Mouse (Mus musculus): ENCODE measurements around the gene Tubb5. TPM values are rescaled to one million over a fixed set of nuclear protein-coding genes. Genes with fewer than 3 reads are reported as not detected.
A peak's percentile ranks its signal among the peaks of the same experiment; 100 is the strongest.

Gene Tubb5
- total and polyA plus RNA-seq, 2 experiments from 2014 or later: 2,151 to 3,707 TPM

DNA sequence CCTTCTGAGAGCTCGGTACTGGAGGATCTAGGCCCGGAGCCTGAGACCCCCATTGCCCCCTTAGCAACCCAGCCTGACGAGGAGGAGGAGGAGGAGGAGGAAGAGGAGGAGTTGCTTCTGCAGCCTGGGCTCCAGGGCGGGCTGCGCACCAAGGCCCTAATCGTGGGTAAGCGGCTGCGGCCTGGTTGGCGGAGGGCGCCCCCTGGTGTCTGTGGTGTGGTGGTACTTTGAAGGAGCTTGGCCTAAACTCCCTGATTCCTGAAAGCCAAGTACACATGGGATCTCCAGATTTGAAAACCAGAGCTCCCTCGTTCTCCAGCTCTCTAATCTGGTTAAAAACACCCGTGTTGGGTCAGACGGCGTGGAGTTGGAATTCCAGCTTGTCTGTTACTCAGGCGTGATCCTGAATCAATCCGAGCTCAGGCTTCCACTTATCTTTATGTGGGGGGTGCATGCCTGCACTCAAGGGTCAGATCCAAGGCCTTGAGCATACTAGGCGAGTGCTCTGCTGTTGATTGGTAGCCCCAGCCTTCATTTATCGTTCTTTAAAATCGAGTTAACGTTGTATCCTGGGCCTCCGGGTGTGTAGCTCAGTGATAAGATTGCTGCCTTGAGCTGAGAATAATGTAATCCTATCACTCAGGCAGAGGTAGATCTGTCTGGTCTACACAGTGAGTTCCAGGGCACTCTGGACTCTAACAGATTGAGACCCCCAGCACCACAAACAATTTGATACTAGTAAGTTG, 35.8 kb upstream of the Tubb5 start:
- H3K27me3 ChIP-seq (ENCODE audit: insufficient read depth, low read length): no peaks in the 10 kb centered on the region
- H3K27ac ChIP-seq (ENCODE audit: low read depth, low read length): no peak overlapping the region
- ATAC-seq (peak; percentile 71), DNase-seq (peak; percentile 88)
- H3K4me3 ChIP-seq (ENCODE audit: low read depth, low read length): no peak overlapping the region
- TF ChIP-seq CTCF (IDR thresholded peaks at IDR 0.05; ENCODE audit: low read depth): peak; percentile 93
- H3K9ac ChIP-seq: no peak overlapping the region
- H3K4me1 ChIP-seq (ENCODE audit: insufficient read depth): 0 out of 2 replicates have a peak, but pooled peaks cover 11% of the 10 kb centered on the region
- no peak overlapping the region for H3K4me2 ChIP-seq (ENCODE audit: low read depth)
- no peaks in the 10 kb centered on the region for H3K9me3 ChIP-seq (ENCODE audit: low read length)
- WGBS: 32% methylated on average over 21 of the region's 21 CpGs
- H3K36me3 ChIP-seq (ENCODE audit: insufficient read depth): 0 out of 2 replicates have a peak, but pooled peaks cover 12% of the 10 kb centered on the region

DNA sequence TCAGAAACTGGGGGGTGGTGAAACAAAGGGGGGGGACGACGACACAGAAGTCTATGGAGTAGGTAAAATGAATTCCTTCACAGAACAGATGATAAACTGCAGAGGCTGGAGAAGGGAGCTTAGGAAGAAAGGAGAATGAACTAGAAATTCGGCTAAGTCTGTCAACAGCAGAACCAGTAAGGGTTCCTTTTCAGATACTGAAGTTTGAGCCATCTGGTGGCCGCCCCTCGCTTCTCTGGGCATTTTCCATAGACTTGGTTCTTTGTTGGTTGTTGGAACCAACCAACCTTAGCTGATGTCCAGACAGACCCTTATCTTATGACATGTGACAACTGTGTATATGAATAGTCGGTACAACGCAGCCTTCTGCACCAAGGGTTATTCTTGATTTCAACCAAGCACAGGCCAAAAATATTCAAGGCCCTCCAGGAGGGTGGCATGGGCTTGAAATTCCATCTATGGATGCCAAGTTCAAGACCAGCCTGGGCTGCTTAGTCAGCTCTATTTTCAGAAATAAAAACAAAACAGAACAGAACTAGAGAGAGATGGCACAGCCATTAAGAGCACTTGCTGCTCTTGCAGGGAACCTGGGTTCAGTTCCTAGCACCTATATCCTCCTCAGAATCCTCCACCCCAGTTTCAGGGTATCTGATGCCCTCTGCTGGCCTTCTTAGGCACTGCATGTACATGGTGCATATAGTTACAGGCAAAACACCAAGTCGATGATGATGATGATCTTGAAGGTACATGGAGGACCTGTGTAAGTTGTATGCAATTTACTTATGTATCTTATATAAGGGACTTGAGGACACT, 33.0 kb upstream of the Tubb5 start:
- peak; percentile 72 for TF ChIP-seq CTCF (IDR thresholded peaks at IDR 0.05; ENCODE audit: low read depth)
- 83% methylated on average over 8 of the region's 8 CpGs for WGBS
- no peak for ATAC-seq
- no peak for DNase-seq
- no peaks in the 10 kb centered on the region for H3K9me3 ChIP-seq (ENCODE audit: low read length)
- no peak overlapping the region for H3K9ac ChIP-seq
- H3K27me3 ChIP-seq (ENCODE audit: insufficient read depth, low read length): no peaks in the 10 kb centered on the region
- H3K36me3 ChIP-seq (ENCODE audit: insufficient read depth): 0 out of 2 replicates have a peak, but pooled peaks cover 12% of the 10 kb centered on the region
- peaks cover 24% of the 10 kb centered on the region; the same call in 1 of the 2 replicates for H3K4me1 ChIP-seq (ENCODE audit: insufficient read depth)
- H3K4me3 ChIP-seq (ENCODE audit: low read depth, low read length): peak overlapping the region; percentile 70; the same call in 1 of the 2 replicates
- peak overlapping the region; percentile 56 for H3K4me2 ChIP-seq (ENCODE audit: low read depth)
- H3K27ac ChIP-seq (ENCODE audit: low read depth, low read length): peak overlapping the region; percentile 40; the same call in 1 of the 2 replicates

DNA sequence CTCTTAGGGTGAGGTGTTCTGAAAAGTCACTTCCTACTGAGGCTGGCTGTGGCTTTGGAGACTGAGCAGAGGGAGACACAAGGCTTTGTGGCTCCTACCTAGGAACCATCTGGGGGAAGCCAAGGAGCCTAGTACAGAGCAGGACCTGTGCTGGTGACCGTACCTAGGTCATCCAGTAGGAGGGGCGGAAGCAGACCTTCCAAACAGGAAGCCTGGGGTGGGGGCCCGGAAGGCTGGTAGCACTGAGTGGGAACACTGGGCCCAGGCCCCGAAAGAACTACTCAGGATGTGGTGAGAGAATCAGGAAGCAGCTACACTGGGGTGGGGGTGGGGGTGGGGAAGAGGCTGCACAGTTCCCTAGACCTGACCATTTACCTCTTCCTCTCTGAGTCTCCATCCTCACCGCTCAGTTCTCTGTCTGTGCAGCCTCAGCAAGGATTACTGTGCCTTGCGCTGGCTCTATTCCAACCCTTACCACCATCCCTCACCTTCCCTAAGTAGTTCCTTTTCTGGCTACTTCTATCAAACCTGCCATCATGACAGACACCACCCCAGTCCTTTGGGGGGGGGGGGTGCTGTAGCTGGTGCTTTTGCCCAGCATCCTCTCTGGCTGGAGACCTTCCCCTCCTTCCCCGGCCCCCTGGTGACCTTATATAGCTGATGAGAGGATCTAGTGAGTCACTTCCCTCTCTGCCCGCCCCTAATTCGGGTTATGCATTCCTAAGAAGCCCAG, 32.2 kb upstream of the Tubb5 start:
- Histone ChIP-seq H3K9me3 (ENCODE audit: low read length) (no peaks in the 10 kb centered on the region), H3K4me2 (ENCODE audit: low read depth) (peak overlapping the region; percentile 56), H3K9ac (peak overlapping the region; percentile 2; the same call in 1 of the 2 replicates), H3K4me1 (ENCODE audit: insufficient read depth) (peaks cover 24% of the 10 kb centered on the region; the same call in 1 of the 2 replicates), H3K27me3 (ENCODE audit: insufficient read depth, low read length) (no peaks in the 10 kb centered on the region), H3K27ac (ENCODE audit: low read depth, low read length) (peak overlapping the region; percentile 40; the same call in 1 of the 2 replicates), H3K4me3 (ENCODE audit: low read depth, low read length) (peak overlapping the region; percentile 70), H3K36me3 (ENCODE audit: insufficient read depth) (0 out of 2 replicates have a peak, but pooled peaks cover 12% of the 10 kb centered on the region)
- ATAC-seq (no peak), DNase-seq (no peak)
- 71% methylated on average over 9 of the region's 9 CpGs for WGBS
- TF ChIP-seq CTCF (IDR thresholded peaks at IDR 0.05; ENCODE audit: low read depth): no peak

DNA sequence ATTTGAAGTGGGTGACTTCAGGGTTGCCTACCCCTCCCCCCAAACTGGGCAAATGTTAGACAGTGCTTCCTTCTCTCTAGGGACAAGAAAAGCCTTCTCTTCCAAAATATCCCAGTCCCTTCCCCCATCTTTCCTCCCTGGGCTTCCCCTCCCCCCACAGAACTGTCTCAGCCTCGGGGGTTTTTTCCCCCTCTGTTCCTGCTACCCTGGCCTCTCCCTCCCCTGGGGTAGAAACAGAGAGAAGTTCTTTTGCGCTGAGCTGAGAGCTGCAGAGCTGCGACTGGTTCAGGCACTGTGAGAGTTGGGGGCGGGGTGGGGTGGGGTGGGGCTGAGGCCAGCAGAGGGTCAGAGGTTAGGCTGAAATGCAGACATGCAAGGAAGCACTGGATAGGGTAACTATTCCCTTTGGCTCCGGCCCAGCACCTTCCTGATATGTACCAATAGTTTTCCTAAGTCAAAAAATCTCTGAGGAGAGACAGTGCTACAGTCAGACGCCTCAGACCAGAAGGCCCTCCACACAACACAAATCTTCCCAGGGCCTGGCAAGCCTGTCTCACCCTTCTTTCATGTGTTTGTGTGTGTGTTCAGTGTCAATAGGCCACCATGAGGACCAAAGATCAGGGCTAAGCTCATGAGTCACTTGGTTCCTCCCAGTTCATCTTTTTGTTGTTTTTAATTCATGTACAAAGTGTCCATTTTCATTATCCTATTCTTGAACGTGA, 31.4 kb upstream of the Tubb5 start:
- H3K4me2 ChIP-seq (ENCODE audit: low read depth): peak overlapping the region; percentile 56
- ATAC-seq (no peak), DNase-seq (no peak)
- no peaks in the 10 kb centered on the region for H3K9me3 ChIP-seq (ENCODE audit: low read length)
- H3K27ac ChIP-seq (ENCODE audit: low read depth, low read length): peak overlapping the region; percentile 54
- TF ChIP-seq CTCF (IDR thresholded peaks at IDR 0.05; ENCODE audit: low read depth): no peak
- peaks cover 24% of the 10 kb centered on the region for H3K4me1 ChIP-seq (ENCODE audit: insufficient read depth)
- H3K4me3 ChIP-seq (ENCODE audit: low read depth, low read length): peak overlapping the region; percentile 70
- H3K27me3 ChIP-seq (ENCODE audit: insufficient read depth, low read length): no peaks in the 10 kb centered on the region
- H3K9ac ChIP-seq: peak overlapping the region; percentile 50
- H3K36me3 ChIP-seq (ENCODE audit: insufficient read depth): 0 out of 2 replicates have a peak, but pooled peaks cover 4% of the 10 kb centered on the region
- WGBS: 6% methylated on average over 7 of the region's 7 CpGs

DNA sequence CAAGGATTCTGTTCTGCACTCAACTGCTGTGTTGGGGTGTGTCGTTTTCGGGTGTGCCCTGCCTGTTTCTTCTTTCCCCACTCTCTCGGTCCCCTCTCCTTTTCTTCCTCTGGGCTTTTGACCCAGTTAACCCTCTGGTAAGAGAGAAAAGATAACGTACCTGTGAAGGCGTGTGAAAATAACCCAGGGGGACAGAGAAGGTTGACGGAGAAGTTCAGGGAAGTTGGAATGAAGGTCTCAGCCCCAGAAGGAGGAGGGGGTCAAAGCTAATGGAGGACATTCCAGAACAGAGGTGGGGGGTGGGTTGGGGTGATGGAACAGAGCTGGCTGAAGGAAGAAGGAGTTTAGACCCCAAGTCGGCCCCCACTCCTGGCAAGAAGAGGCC, 30.8 kb upstream of the Tubb5 start:
- no peaks in the 10 kb centered on the region for H3K27me3 ChIP-seq (ENCODE audit: insufficient read depth, low read length)
- no peak for ATAC-seq
- H3K9ac ChIP-seq: peak overlapping the region; percentile 50
- H3K9me3 ChIP-seq (ENCODE audit: low read length): no peaks in the 10 kb centered on the region
- peak overlapping the region; percentile 70 for H3K4me3 ChIP-seq (ENCODE audit: low read depth, low read length)
- WGBS: 3% methylated on average over 7 of the region's 7 CpGs
- H3K36me3 ChIP-seq (ENCODE audit: insufficient read depth): no peaks in the 10 kb centered on the region
- peak overlapping the region; percentile 56 for H3K4me2 ChIP-seq (ENCODE audit: low read depth)
- no peak for DNase-seq
- H3K27ac ChIP-seq (ENCODE audit: low read depth, low read length): peak overlapping the region; percentile 54; the same call in 1 of the 2 replicates
- peaks cover 24% of the 10 kb centered on the region for H3K4me1 ChIP-seq (ENCODE audit: insufficient read depth)
- no peak for TF ChIP-seq CTCF (IDR thresholded peaks at IDR 0.05; ENCODE audit: low read depth)
